Mouse (Mus musculus) bone marrow macrophage, adult 2 months (primary cell): ENCODE data around the gene Ddn.

Experiments used
- CTCF ChIP-seq: IDR thresholded peaks from 2 replicates; pipeline ENCODE4 v1.5.1; 2012; ENCODE audit warnings: low read depth, mild to moderate bottlenecking, low read length, moderate library complexity
- POLR2A ChIP-seq: IDR thresholded peaks from 2 replicates; pipeline ENCODE4 v1.6.1; 2012; ENCODE audit warnings: mild to moderate bottlenecking, low read depth, low read length, borderline replicate concordance

DNA sequence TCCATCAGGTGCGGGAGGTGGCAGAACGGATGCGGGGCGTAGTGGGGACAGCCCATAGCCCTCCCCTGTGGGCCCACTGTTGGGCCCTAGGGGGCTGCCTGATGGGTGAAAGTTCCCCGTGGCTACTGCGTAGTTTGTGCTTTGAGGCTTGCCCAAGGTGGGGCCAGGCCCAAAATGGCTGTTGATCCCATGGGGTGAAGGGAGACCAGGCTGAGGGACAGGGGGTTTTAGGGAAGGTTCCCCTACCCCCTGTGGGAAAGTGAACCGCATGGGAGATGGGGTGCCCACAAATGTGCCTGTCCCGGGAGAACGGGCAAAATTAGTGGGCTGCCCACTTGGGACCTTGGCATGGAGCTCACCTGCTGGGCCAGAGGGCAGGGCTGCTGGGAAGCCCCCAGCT lies 42.8 kb upstream of the Ddn start:
- no peak for TF ChIP-seq POLR2A
- no peak for TF ChIP-seq CTCF
